24 mouse cellular contexts compared by ENCODE assay signal in genomic region chr7:96295959-96296358, GRCm38 (mm10).
DNase-seq lines count a peak whose midpoint lies in the region; ATAC-seq lines count a peak whose summit lies in the region.
"Had no signal": no experiment of that assay in that cellular context is flagged by ENCODE, and none has a peak within 500 bp of the region (broad histone marks: within the 10 kb centered on the region; RNA-seq: fewer than 3 reads in every experiment).

No protein-coding gene starts in this region.

- H3K27me3 ChIP-seq in splenic B cell, adult 2 months (ENCODE audit: control insufficient read depth, insufficient read depth, low read length, poor library complexity, severe bottlenecking): no peaks in the 10 kb centered on the region
- H3K27me3 ChIP-seq: embryonic facial prominence, embryonic 13.5 days; hindbrain, embryonic 12.5 days; hindbrain, embryonic 15.5 days had no signal

- no peaks in the 10 kb centered on the region for H3K36me3 ChIP-seq in splenic B cell, adult 2 months (ENCODE audit: control insufficient read depth, insufficient read depth, low read length, poor library complexity, severe bottlenecking)
- H3K36me3 ChIP-seq: embryonic facial prominence, embryonic 13.5 days; hindbrain, embryonic 12.5 days; hindbrain, embryonic 15.5 days had no signal

- peak; percentile 59 for ATAC-seq in granulocyte monocyte progenitor cell, adult 5-6 weeks (replicated peaks; ENCODE audit: poor library complexity, severe bottlenecking)
- ATAC-seq: activated CD4-positive, CD25-positive, alpha-beta regulatory T cell, adult 4 months; CD4-positive, CD25-positive, alpha-beta regulatory T cell, adult 4 months; forebrain, embryonic 14.5 days; forebrain, postnatal 0 days; intestine, postnatal 0 days had no signal

- DNase-seq in heart, adult 11 months: peak; percentile 55
- DNase-seq in heart, adult 8-10 months (ENCODE audit: low spot score): no peak
- peak; percentile 3 for DNase-seq in splenic B cell, adult 2 months (ENCODE audit: low read depth, low spot score)
- DNase-seq in urinary bladder, postnatal 36 days (ENCODE audit: low spot score in 2 of 2): no peak
- no peak for DNase-seq in cerebellum, adult 11-12 months
- DNase-seq: adrenal gland, adult 8-10 months; adrenal gland, postnatal 25 days; cerebellum, adult 11 months; cerebellum, adult 8-10 months; cerebellum, postnatal 10 days; cerebellum, postnatal 36 days; embryo, embryonic 11 days; forebrain, postnatal 0 days; gastrocnemius, adult 2 months; gastrocnemius, postnatal 14 days; heart, adult 2 months had no signal

Comparison
In these comparisons a context has a peak if more than half of its experiments do, and no peak if none do; other contexts are left out.
1. DNase-seq: peak in heart, adult 11 months (single experiment) and splenic B cell, adult 2 months (single experiment); none in heart, adult 8-10 months (single experiment), urinary bladder, postnatal 36 days (0 of 2) and cerebellum, adult 11-12 months (single experiment).